Mouse (Mus musculus) Patski (cell line): ENCODE measurements at regions not wholly inside any gene's neighbourhood (a gene's known extent, or its start where the extent isn't known, plus 50 kb on each side); places are given as distances from the start of the nearest gene placed in this dataset.

ENCODE experiments used
- ATAC-seq: fragments of 100-300 bp; one replicate; pipeline ENCODE4 v1.8.0; 2021
- CTCF ChIA-PET: fragments of 350-600 bp; sonication (Branson Sonifier 250); formaldehyde crosslinking; loops from one replicate; lab custom pipeline; 2022; ENCODE audit warnings: inconsistent platforms; lab: Charles Lee
- POLR2A ChIA-PET: fragments of 350-600 bp; sonication (Branson Sonifier 250); formaldehyde crosslinking; loops from one replicate; lab custom pipeline; 2022; ENCODE audit warnings: antibody characterized with exemption, inconsistent platforms; lab: Charles Lee
- DNase-seq: peaks from one replicate; pipeline ENCODE4 v3.0.0-alpha.2; 2011; ENCODE audit warnings: low read depth, low spot score
- H3K27me3 ChIP-seq: fragments of 371-371 bp; one replicate; pipeline ENCODE4 v1.5.1; 2021
- CTCF ChIP-seq: fragments of 100-300 bp; IDR thresholded peaks from one replicate; pipeline ENCODE4 v1.5.1; 2021
- in situ Hi-C: fragments of 300-500 bp; cut with MboI; formaldehyde crosslinking; loops from 3 replicates; pipeline ENCODE4 v1.11.1; 2018; ENCODE audit warnings: low pct_unique_long_range_greater_than_20kb, mixed read lengths

DNA sequence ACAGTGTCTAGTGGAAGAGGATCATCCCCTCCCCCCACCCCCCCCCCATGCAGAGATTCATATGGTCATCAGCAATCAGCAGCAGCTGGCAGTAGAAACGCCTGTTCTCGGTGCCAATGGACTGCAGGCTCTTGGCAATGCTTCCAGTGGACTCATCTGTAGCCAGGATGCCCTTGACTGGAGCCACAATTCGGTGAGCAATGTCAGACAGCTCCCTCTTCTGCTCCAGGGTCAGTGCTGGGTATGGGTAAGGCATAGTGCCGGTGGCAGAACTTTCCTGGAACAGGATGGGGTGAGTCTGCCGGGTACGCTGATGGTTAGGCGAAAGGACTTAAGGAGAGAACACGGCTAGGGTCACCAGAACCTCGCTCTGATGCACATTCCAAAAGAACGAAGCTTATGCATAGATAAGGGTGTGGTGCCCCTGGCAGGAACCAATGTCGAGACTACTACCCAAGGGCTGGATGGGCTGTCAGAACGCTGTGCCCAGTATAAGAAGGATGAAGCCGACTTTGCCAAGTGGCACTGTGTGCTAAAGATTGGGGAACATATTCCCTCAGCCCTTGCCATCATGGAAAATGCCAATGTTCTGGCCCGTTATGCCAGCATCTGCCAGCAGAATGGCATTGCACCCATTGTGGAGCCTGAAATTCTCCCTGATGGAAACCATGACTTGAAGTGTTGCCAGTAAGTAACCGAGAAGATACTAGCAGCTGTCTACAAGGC lies 372.1 kb downstream of the Col12a1 start:
- H3K27me3 ChIP-seq, result no peaks in the 10 kb centered on the region
- ChIA-PET POLR2A (no interaction called here), CTCF (no interaction called here)
- in situ Hi-C loops, result no loop called here
- ATAC-seq, result no peak
- no peak for DNase-seq
- TF ChIP-seq CTCF, result no peak

DNA sequence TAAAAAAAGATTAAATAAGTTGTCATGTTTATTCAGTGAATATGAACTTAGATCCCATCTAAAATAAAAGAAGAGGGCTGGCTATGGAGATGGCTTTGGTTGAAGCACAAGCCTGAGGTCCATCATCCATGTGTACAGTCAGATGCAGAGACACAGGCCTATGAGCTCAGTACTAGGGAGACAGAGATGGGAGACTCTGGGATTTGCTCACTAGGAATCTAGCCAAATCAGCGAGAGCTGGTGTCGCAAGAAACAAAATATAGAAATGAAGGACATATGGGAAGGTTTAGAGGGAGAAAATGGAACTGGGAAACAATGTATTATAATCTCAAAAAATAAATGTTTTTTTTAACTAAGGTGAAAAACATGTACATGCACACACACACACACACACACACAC lies 326.6 kb downstream of the Col12a1 start:
- no peak for DNase-seq
- no peak for TF ChIP-seq CTCF

DNA sequence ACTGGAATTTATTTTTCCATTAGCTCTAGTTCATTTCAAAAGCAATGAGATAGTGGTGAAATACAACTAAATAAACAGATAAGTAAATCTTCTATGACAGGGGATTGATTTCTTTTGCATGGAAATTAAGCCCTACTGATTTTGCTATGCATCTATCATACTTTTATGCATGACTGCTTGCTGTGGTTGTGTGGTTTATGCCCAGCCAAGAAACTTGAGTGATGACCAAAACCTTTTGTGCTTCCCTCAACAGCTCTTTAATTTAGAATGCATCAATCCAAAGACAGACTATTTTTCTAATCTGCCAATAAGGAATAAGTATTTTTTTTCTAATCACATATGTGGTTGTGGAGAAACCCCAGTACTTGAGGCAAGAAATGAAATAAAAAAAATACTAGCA lies 303.6 kb downstream of the Col12a1 start:
- DNase-seq (no peak), ATAC-seq (no peak)
- no peak for TF ChIP-seq CTCF
- in situ Hi-C loops, result no loop called here
- no peaks in the 10 kb centered on the region for H3K27me3 ChIP-seq
- ChIA-PET POLR2A (no interaction called here), CTCF (interaction anchor here (1.5 kb wide), 1 partner anchor 19 kb away, joined by 3 read pairs; no protein-coding TSS in a partner anchor)

More for the DNA sequence above, 326.6 kb downstream of the Col12a1 start:
- CTCF ChIA-PET, result no interaction called here
- POLR2A ChIA-PET, result no interaction called here
- in situ Hi-C loops, result no loop called here
- H3K27me3 ChIP-seq, result peaks cover 3% of the 10 kb centered on the region
- ATAC-seq, result no peak

DNA sequence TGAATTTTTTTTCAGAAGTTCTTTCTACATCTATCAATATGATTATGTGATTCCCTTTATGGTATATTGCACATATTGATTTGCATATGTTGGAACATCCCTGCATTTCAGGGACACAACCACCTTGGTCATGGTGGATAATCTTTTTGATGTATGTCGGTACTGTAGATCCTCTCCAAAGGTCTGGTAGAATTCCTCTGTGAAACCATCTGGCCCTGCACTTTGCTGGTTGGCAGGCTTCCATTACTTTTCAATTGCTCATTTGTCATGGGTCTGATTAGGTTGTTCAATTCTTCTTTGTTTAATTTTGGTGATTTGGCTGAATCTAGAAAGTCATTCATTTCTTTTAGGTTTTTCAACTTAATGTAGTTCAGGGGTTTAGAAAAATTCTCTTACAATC lies 288.2 kb downstream of the Col12a1 start:
- no peak for TF ChIP-seq CTCF
- in situ Hi-C loops, result no loop called here
- ChIA-PET CTCF (no interaction called here), POLR2A (no interaction called here)
- no peaks in the 10 kb centered on the region for H3K27me3 ChIP-seq
- ATAC-seq (no peak), DNase-seq (no peak)

DNA sequence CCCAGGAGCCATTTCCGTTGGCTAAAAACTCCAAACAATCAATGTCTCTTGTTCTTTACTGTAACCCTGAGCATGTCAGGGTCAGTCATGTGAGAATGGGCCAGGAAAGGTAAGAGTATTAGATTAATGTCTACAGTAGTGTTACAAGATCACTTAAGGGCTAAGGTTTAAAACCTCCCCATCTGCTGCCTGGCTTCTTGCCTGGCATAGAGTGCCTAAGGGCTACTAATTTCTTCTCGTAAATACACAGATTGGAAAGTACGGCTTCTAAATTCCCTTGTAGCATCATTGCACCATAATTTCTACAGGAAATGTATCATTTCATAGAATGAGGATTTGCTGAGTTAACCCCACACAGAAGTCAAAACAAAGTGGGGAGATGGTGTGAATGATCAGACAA lies 281.0 kb downstream of the Col12a1 start:
- ChIA-PET CTCF (no interaction called here), POLR2A (no interaction called here)
- ATAC-seq, result no peak
- TF ChIP-seq CTCF, result no peak
- DNase-seq, result no peak
- H3K27me3 ChIP-seq, result no peaks in the 10 kb centered on the region
- in situ Hi-C loops, result no loop called here

DNA sequence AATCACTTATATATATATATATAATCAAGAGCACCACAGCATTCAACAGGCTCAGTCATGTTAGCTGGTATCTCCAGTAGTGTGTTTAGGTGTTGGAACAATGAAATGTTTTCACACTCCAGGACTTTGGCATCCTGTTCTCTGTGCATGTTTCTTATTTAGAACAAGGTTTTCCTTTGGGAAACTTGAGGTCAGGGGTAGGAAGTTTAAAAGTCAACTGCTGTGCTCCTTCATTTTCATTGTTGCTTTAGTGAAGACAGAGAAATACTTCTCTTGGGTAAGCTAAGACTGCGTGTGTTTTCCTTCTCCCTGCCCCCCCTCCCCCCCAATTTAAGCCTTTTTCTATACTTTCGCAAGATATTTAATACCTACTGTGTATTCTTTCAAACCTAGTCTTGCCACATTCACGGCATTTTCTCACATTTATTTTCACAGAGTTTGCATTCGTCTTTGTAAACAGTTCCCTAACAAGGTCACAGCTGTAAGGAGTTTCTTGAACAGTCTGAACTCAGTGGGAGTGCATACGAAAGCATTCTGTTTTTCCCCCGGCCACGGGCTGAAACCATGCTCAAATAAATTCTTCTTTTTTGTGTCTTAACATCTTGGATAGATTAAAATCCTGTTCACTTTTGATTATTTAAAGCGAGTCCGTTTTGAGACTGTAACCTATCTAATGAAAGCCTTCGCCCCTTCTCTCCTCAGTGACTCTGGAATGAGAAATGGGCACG lies 279.2 kb downstream of the Col12a1 start:
- CTCF ChIA-PET, result no interaction called here
- POLR2A ChIA-PET, result no interaction called here
- no peak for DNase-seq
- TF ChIP-seq CTCF, result no peak
- ATAC-seq, result no peak
- in situ Hi-C loops, result no loop called here
- no peaks in the 10 kb centered on the region for H3K27me3 ChIP-seq

DNA sequence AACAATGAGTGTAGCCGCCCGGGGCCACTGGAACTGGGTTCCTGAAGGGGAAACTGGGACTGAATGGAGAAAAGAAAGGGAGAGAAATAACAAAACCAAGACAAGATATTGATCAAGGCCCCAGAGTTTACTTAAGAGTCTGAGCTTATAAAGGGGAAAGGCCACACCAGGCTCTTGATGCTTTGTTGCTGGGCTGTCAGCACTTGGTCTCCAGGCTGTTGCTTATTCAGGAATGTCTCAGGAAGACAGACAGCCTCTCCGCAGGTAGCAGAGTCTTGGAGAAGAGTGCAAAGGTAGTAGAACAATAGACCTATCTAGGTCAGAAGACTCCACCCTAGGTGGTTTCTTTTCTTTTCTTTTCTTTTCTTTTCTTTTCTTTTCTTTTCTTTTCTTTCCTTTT lies 263.4 kb downstream of the Col12a1 start:
- ChIA-PET POLR2A (no interaction called here), CTCF (no interaction called here)
- no peak for DNase-seq
- no peaks in the 10 kb centered on the region for H3K27me3 ChIP-seq
- no peak for ATAC-seq
- in situ Hi-C loops, result no loop called here
- TF ChIP-seq CTCF, result no peak

DNA sequence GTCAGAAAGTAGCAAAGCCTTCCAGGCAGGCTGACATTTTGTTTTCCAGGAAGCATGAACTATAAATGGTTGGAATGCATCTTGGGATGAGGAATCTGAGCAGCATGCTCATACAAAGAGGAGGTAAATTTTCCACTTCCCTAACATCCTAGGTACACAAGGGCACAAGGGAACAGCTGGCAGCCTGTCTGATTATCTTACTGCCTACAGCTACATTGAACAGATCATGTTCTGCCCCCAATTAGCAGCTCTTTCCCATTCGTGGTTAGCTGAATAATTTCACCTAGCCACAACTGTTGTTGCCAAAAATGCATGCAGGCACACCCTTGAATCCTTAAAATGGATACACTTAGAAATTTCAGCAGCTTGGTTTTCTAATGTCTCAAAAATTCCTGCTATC lies 239.5 kb downstream of the Col12a1 start:
- in situ Hi-C loops, result no loop called here
- ATAC-seq (peak; percentile 35), DNase-seq (peak; percentile 22)
- no peaks in the 10 kb centered on the region for H3K27me3 ChIP-seq
- ChIA-PET CTCF (no interaction called here), POLR2A (interaction anchor here (0.5 kb wide), 1 partner anchor 74 kb away, joined by 3 read pairs; no protein-coding TSS in a partner anchor)
- TF ChIP-seq CTCF, result no peak

DNA sequence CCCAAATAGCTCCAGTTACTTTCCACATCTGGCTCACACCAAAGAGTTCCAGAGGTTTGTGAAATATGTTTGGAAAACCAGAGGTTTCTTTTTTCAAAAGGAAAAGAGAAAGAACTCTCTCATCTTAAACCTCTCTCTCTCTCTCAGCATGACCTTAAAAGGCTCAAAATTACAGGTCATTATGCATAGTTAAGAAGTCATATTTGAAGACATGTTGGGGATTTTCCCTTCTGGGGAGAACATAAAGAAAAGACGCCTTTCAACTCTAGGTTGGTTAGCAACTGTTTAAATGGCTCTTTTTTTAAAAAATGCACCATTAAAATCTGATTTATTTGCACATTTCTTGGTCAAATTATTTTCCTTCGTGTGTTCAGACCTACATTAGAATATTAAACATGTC lies 218.4 kb downstream of the Col12a1 start:
- ChIA-PET CTCF (no interaction called here), POLR2A (interaction anchor here (0.6 kb wide), 1 partner anchor 212 kb away, joined by 3 read pairs; no protein-coding TSS in a partner anchor)
- DNase-seq (no peak), ATAC-seq (no peak)
- no peaks in the 10 kb centered on the region for H3K27me3 ChIP-seq
- no peak for TF ChIP-seq CTCF
- in situ Hi-C loops, result no loop called here

DNA sequence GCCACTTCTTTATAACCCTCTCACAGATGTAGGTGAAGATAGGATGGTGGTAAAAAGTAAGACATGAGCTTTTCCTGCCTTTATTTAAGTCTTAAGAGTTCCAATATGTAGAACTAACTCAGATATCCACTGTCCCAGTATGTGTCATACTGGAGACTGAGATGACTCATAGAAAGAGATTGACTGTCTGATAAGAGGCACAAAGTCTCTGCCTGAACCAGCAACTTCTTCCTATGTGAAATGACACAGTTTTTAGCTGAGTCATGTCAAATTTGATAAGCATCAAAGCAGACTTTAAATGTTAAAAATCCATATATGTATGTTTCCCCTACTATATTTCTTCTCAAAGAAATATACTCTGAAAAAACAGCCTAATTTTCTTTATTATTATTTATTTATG lies 216.6 kb downstream of the Col12a1 start:
- in situ Hi-C loops, result no loop called here
- no peaks in the 10 kb centered on the region for H3K27me3 ChIP-seq
- DNase-seq (no peak), ATAC-seq (no peak)
- TF ChIP-seq CTCF, result no peak
- ChIA-PET CTCF (interaction anchor here (1.7 kb wide), 1 partner anchor 103 kb away, joined by 3 read pairs; no protein-coding TSS in a partner anchor), POLR2A (no interaction called here)

DNA sequence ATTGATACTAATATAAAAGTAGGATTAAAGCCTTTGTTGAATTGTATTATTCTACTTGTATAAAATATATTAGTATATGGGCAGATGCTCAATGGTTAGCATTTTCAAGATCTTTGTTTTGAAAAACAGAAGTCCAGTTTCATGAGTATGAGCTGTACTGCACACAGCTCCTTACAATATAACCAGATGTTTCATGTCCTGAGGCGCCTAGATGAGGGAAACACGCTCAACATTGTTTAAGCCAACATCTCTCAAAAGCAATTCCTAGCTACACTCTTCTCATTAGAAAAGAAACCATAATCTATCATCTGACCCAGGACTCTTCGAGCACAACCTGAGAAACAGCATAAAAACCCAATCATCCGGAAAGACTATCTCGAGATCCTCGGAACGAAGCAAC lies 202.2 kb downstream of the Col12a1 start:
- POLR2A ChIA-PET, result no interaction called here
- in situ Hi-C loops, result no loop called here
- H3K27me3 ChIP-seq, result no peaks in the 10 kb centered on the region
- ATAC-seq (no peak), DNase-seq (no peak)
- CTCF ChIA-PET, result no interaction called here
- no peak for TF ChIP-seq CTCF
